Mouse (Mus musculus) cortical plate, adult 2 months (tissue): ENCODE data around the gene Dnpep. TPM values are rescaled to one million over a fixed set of nuclear protein-coding genes. Genes with fewer than 3 reads are reported as not detected.
A peak's percentile ranks its signal among the peaks of the same experiment; 100 is the strongest.

Source experiments
- H3K27ac ChIP-seq: fragments of 200-500 bp; 2 replicates; pipeline ENCODE4 v1.5.1; 2012; ENCODE audit warnings: low read length, control low read depth, inconsistent platforms; ENCODE audit not compliant: insufficient read depth
- H3K4me1 ChIP-seq: fragments of 200-500 bp; 2 replicates; pipeline ENCODE4 v1.6.1; 2011; ENCODE audit warnings: low read length; ENCODE audit not compliant: control insufficient read depth, insufficient read depth
- H3K4me3 ChIP-seq: fragments of 200-500 bp; 2 replicates; pipeline ENCODE4 v1.5.1; 2011; ENCODE audit warnings: mild to moderate bottlenecking, low read length, control low read depth; ENCODE audit not compliant: insufficient read depth
- CTCF ChIP-seq: fragments of 200-500 bp; IDR thresholded peaks from 2 replicates; pipeline ENCODE4 v1.5.1; 2011; ENCODE audit warnings: mild to moderate bottlenecking, control low read depth, low read length; ENCODE audit not compliant: insufficient read depth; ENCODE audit errors: extremely low read depth
- POLR2A ChIP-seq: fragments of 200-500 bp; IDR thresholded peaks from 2 replicates; pipeline ENCODE4 v1.6.1; 2011; ENCODE audit warnings: mild to moderate bottlenecking, low read length, control low read depth; ENCODE audit not compliant: insufficient read depth; ENCODE audit errors: extremely low read depth
- polyA plus RNA-seq: library from polyadenylated mRNA; depleted of rRNA; stranded (reverse); fragments of >200 nt; gene quantifications from 2 replicates; pipeline ENCODE4 v1.2.3, GENCODE M21; 2012; rRNA removed

Gene Dnpep
- polyA plus RNA-seq, 1 experiment: 74.4 TPM

DNA sequence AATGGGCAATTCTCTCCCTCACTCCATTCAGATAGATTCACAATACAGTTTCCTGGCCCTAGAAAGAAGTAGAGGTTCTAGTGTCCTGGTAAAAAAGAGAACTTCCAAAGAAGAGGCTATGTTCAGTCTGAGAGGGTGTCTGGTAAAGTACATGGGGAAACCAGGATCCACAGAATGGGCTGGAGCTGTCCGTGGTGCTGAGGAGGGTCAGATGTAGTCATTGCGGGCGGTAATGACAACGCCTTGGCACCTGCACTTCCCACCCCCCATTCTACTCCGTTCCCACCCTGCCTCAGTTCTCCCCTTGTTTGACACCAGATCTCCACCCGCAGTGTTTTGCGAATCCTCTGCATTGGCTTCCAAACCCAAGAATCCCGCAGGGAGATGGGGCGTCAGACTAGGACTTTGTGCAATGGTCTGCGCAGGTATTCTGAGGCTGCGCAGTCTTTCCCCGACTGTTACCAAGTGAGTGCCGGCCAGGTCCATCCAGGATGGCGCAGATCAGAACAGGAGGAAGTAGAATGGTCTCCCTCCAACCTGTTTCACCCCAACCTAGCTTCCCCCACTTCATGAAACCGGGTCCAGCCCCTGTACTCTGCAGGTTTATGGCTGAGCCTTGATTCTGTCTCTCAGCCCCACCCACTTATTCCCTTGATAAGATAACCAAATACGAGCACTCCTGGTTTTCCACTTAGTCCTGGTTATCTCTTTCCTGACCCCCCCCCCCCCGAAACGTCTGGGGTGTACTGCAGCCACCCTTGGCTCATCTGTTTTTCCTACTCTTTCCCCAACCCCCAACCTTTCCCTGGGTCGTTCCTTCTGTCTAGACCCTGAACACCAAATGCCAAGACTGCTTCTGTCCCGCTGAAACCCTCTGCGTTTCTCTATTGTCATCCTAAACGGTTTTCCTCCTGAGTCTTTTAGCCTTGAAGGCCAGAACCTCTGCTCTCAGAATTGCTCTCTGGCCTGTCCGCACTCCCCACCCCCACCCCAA lies 40.3 kb downstream of the Dnpep start:
- TF ChIP-seq POLR2A (peak; percentile 36; the same call in 1 of the 2 replicates), CTCF (no peak)
- Histone ChIP-seq H3K4me1 (no peaks in the 10 kb centered on the region), H3K27ac (no peak overlapping the region)

DNA sequence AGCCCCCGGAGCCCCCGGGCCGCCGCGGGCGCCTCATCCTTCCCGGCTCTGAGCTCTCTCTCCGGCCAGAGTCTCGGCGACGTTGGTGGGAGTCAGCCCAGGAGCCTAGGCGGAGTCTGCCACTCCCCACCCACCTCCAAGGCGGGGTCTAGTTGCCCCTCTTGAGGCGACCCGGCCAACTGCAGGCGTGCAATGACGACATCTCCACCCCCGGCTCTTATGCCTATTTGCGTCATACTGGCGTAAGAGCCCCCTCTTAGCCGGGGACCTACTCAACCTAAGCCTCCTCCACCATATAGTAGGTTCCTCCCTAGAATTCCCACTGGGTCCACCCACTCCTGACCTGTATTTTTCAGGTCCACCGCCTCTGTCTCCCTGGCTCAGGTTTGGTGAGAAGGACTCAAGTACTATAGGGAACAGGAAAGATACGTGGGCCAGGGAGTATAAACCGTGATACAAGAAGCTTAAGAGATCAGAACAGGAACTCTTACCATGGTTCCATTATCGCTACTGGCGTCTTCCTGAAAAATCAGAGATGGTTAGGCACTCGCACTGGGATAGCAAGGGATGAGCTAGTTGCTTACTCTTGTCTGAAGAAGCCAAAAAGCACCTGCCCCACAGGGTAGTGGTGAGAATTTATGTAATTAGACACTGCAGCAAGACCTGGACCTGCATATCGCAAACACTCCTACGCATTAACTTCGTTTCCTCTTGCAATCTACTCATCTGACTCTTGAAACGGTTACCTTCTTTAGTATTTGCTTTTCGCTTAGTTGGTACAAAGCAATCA lies 53.5 kb downstream of the Dnpep start, which contains the start of gene Ptprn:
Gene Ptprn (minus strand): TSS at position 412 of the 790 bp plus-strand sequence.
- Histone ChIP-seq H3K4me3 (peak within 1 kb of the TSS; percentile 89), H3K27ac (peak within 1 kb of the TSS; percentile 65)
- TF ChIP-seq POLR2A: no peak; the same call in 1 of the 2 replicates
- TF ChIP-seq CTCF: no peak

More for the DNA sequence above, 40.3 kb downstream of the Dnpep start:
- peak overlapping the region; percentile 39 for H3K4me3 ChIP-seq

DNA sequence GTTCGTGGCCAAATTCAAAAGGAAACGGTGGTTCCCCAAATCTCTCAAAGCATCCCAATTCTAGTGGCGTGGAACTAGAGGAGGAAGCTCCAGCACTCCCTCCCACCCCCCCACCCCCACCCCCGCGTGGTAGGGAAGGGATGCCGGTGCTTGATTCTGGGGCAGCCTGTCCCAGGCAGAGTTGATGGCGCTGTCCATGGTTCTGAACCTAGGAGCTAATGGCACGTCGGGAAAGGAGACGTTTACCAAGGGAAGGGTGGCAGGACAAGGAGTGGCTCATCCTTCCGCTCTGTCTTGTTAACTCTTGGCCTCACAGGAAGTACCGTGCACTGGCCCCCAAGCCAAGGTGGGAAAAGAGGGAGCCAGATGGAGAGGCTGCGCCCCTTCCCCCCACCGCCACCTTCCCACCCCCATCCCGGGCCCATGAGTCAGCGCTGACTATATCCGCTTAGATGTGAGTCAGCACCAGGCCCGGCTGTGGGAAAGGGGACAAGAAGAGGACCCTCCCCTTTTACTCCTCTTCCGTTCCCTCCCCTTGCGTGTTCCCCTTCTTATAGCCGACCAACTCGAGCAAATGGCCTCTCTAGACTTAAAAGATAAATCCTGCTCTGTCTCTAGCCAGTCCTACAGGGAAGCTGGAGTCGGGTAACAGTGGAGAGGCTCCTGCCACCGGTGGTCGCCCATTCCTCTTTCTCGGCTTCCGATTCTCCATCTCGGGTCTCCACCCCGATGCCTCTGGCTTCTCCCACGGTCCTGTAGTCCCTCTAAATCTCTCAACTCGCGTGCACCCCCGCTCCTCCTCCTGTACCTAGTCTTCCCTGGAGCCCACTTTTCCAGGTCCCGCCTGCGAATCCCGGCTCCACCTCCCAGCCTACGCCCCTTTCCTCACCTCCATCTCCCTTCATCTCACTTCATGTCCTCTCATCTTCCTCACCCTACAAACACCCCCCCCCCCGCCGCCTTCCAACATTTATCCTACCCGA lies 54.5 kb downstream of the Dnpep start:
- Histone ChIP-seq H3K4me3 (peak overlapping the region; percentile 89), H3K4me1 (peaks cover 4% of the 10 kb centered on the region; the same call in 1 of the 2 replicates), H3K27ac (peak overlapping the region; percentile 65)
- TF ChIP-seq POLR2A (peak; percentile 40), CTCF (no peak)

More for the DNA sequence above, 53.5 kb downstream of the Dnpep start, which contains the start of gene Ptprn:
- peaks cover 4% of the 10 kb centered on the region; the same call in 1 of the 2 replicates for H3K4me1 ChIP-seq

DNA sequence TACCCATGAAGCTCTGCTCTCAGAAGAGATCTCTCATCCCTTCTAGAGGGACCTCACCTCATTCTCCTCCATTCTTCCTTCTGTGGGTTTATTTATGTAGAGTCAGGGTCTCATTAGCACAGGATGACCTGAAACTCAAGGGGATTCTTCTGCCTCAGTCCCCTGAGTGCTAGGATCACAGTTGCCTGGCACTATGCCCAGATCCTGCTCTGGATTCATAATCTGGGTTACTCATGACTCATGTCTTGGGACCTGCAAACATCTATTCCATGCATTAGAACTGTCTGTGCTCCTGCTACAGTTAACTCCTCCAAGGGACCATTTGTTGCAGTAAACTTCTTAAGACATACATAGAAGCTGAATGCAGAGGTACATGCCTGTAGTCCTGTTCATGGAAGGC lies 56.5 kb downstream of the Dnpep start:
- TF ChIP-seq POLR2A (no peak), CTCF (no peak)
- no peak overlapping the region for H3K4me3 ChIP-seq
- H3K4me1 ChIP-seq: peaks cover 4% of the 10 kb centered on the region; the same call in 1 of the 2 replicates
- H3K27ac ChIP-seq: no peak overlapping the region

Other genes with a start within 250 kb of the Dnpep start
- gene Nhej1, start 192.8 kb downstream of the Dnpep start, polyA plus RNA-seq: 2.0 and 2.2 TPM in 2 replicates
- 1.7 and 1.9 TPM in 2 replicates for gene Slc23a3, start 184.1 kb downstream of the Dnpep start, polyA plus RNA-seq
- gene Cnppd1, start 175.3 kb downstream of the Dnpep start, polyA plus RNA-seq: 36.9 TPM in 2 replicates
- 227 and 233 TPM in 2 replicates for gene Retreg2, start 175.2 kb downstream of the Dnpep start, polyA plus RNA-seq
- gene Zfand2b, start 149.3 kb downstream of the Dnpep start, polyA plus RNA-seq: 64.3 and 64.9 TPM in 2 replicates
- gene Abcb6, start 137.6 kb downstream of the Dnpep start, polyA plus RNA-seq: 23.8 and 25.7 TPM in 2 replicates
- gene Ankzf1, start 125.8 kb downstream of the Dnpep start, polyA plus RNA-seq: 47.4 and 54.1 TPM in 2 replicates
- 124 and 129 TPM in 2 replicates for gene Atg9a, start 125.8 kb downstream of the Dnpep start, polyA plus RNA-seq
- 20.4 and 21.2 TPM in 2 replicates for gene Glb1l, start 107.2 kb downstream of the Dnpep start, polyA plus RNA-seq
- 159 and 172 TPM in 2 replicates for gene Stk16, start 107.2 kb downstream of the Dnpep start, polyA plus RNA-seq
- gene Tuba4a, start 98.1 kb downstream of the Dnpep start, polyA plus RNA-seq: 345 and 362 TPM in 2 replicates
- not detected in 2 replicates for gene A630095N17Rik, start 85.9 kb downstream of the Dnpep start, polyA plus RNA-seq
- gene Dnajb2, start 81.6 kb downstream of the Dnpep start, polyA plus RNA-seq: 104 and 115 TPM in 2 replicates
- 405 TPM in 2 replicates for gene Ptprn, start 53.5 kb downstream of the Dnpep start, polyA plus RNA-seq
- 138 and 162 TPM in 2 replicates for gene Resp18, start 39.6 kb downstream of the Dnpep start, polyA plus RNA-seq
- 3.0 and 3.2 TPM in 2 replicates for gene Des, start 42.3 kb upstream of the Dnpep start, polyA plus RNA-seq
- gene Speg, start 57.3 kb upstream of the Dnpep start, polyA plus RNA-seq: 164 and 170 TPM in 2 replicates
- gene Gmppa, start 117.9 kb upstream of the Dnpep start, polyA plus RNA-seq: 103 and 104 TPM in 2 replicates
- gene Asic4, start 132.4 kb upstream of the Dnpep start, polyA plus RNA-seq: 4.6 and 8.3 TPM in 2 replicates
- 78.0 and 81.6 TPM in 2 replicates for gene Chpf, start 161.3 kb upstream of the Dnpep start, polyA plus RNA-seq
- 103 and 108 TPM in 2 replicates for gene Tmem198, start 161.5 kb upstream of the Dnpep start, polyA plus RNA-seq
- 32.9 and 34.5 TPM in 2 replicates for gene Obsl1, start 188.5 kb upstream of the Dnpep start, polyA plus RNA-seq
- 88.7 and 90.3 TPM in 2 replicates for gene Inha, start 189.1 kb upstream of the Dnpep start, polyA plus RNA-seq
- gene Stk11ip, start 203.5 kb upstream of the Dnpep start, polyA plus RNA-seq: 36.2 and 37.8 TPM in 2 replicates
- 121 and 131 TPM in 2 replicates for gene Slc4a3, start 228.3 kb upstream of the Dnpep start, polyA plus RNA-seq